Mouse (Mus musculus) intestine, postnatal 0 days (tissue): ENCODE results near the gene Rcvrn. TPM values are rescaled to one million over a fixed set of nuclear protein-coding genes. Genes with fewer than 3 reads are reported as not detected.

Experiments used
- ATAC-seq: fragments of 200-750 bp; cut with Nextera tagmentation; 2 replicates; pipeline ENCODE4 v1.8.0; 2017; ENCODE audit warnings: mild to moderate bottlenecking, moderate TSS enrichment, moderate library complexity
- H3K27ac ChIP-seq: fragments of 300-500 bp; sonication (generic); 2 replicates; pipeline ENCODE4 v1.5.1; 2014; ENCODE audit warnings: mild to moderate bottlenecking, low read depth, low read length, moderate library complexity
- H3K27me3 ChIP-seq: fragments of 300-500 bp; sonication (generic); replicated peaks from 2 replicates; pipeline ENCODE4 v1.6.1; 2014; ENCODE audit warnings: low read length, mixed read lengths; ENCODE audit not compliant: control insufficient read depth, insufficient read depth
- H3K36me3 ChIP-seq: fragments of 300-500 bp; sonication (generic); 2 replicates; pipeline ENCODE4 v1.6.1; 2014; ENCODE audit warnings: mild to moderate bottlenecking, moderate library complexity; ENCODE audit not compliant: control insufficient read depth, insufficient read depth
- H3K4me1 ChIP-seq: fragments of 300-500 bp; sonication (generic); replicated peaks from 2 replicates; pipeline ENCODE4 v1.6.1; 2014; ENCODE audit warnings: antibody characterized with exemption, low read length, mixed read lengths; ENCODE audit not compliant: control insufficient read depth, insufficient read depth
- H3K4me2 ChIP-seq: fragments of 300-500 bp; sonication (generic); replicated peaks from 2 replicates; pipeline ENCODE4 v1.6.1; 2014; ENCODE audit warnings: low read depth, mild to moderate bottlenecking, moderate library complexity
- H3K4me3 ChIP-seq: fragments of 300-500 bp; sonication (generic); 2 replicates; pipeline ENCODE4 v1.5.1; 2014; ENCODE audit warnings: low read depth, low read length
- H3K9ac ChIP-seq: fragments of 300-500 bp; sonication (generic); 2 replicates; pipeline ENCODE4 v1.6.1; 2014; ENCODE audit warnings: mild to moderate bottlenecking, low read depth, low read length
- H3K9me3 ChIP-seq: fragments of 300-500 bp; sonication (generic); 2 replicates; pipeline ENCODE4 v1.6.1; 2016; ENCODE audit warnings: mixed run types; ENCODE audit not compliant: control insufficient read depth
- CTCF ChIP-seq: sonication (generic); IDR thresholded peaks from 2 replicates; pipeline ENCODE4 v1.5.1; 2016; ENCODE audit warnings: low read depth, mild to moderate bottlenecking, control low read depth, antibody characterized with exemption, moderate library complexity
- WGBS: fragments of 180-500 bp; shearing (Covaris S2); extraction: QIAGEN DNeasy Blood & Tissue Kit; methylation state at CpG from one replicate; pipeline ENCODE4 v1.1.7; 2014; 5-methylcytosine and 5-hydroxymethylcytosine counted together
- polyA plus RNA-seq: library from polyadenylated mRNA; unstranded; fragments of >200 nt; fragmentation: Nextera tagmentation; extraction: Ambion mirVana; gene quantifications from 2 replicates; pipeline ENCODE4 v1.2.1, GENCODE M21; 2015

The Rcvrn gene
- polyA plus RNA-seq, 1 experiment from 2014 or later: not detected

DNA sequence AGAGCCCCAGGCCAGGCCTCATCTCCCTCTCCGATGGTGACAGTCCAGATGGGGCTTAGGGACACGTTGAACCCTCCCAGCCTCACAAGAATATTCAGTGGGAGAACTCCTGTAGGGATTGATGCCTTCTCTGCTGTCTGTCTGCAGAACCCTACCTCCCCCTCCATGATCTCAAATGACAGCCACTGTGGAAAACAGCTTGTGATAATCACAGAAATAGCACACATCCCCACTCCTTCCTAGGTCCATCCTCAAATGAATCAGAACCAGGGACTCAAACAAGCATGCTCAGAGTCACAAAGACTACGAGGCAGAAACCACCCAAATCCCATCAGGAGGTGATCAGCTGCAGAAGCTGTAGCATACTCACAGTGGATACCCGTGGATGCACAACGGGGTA, 29.0 kb upstream of the Rcvrn start:
- H3K9me3 ChIP-seq: no peaks in the 10 kb centered on the region
- H3K4me1 ChIP-seq: no peaks in the 10 kb centered on the region
- H3K27me3 ChIP-seq: no peaks in the 10 kb centered on the region
- no peak overlapping the region for H3K9ac ChIP-seq
- H3K36me3 ChIP-seq: no peaks in the 10 kb centered on the region
- H3K4me2 ChIP-seq: no peak overlapping the region
- H3K4me3 ChIP-seq: no peak overlapping the region
- ATAC-seq: no peak
- H3K27ac ChIP-seq: no peak overlapping the region
- no peak for TF ChIP-seq CTCF
- WGBS: 83% methylated on average over 5 of the region's 5 CpGs

DNA sequence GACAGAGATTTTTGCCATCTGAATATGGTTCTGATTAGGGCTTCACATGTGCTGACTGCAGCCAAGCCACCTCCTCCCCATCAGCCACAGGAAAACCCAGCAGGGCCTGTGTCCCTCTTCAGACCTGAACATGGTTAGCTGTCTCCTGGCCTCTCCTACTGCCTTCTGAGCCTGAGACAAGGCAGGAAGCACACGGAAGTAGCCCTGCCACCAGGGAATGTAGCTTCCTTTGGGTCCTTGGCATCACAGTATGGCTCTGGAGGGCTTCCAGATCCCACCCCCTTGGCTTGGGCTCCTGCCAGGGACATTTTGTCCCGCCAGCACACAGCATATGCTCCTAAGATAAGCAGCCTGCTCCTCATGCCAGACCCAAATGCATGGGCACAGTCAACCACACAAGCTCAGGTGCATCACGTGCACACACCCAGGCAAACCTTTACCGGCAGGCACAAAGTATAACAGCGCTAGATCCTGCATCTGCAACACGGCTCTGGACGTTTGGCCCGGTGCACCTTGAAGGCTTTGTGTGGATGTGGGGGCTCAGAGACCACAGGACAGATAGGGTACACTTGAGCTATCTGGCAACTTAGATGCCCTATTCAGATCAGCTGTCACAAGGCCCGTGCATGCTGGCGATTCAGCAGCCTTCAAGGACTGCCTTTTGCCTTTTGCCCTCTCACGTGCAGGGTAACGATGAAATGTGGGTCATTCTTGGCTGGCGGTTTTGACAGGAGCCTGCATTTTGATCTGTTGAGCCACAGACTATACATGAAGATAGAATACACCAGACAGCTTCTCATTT, 27.4 kb upstream of the Rcvrn start:
- no peaks in the 10 kb centered on the region for H3K9me3 ChIP-seq
- H3K36me3 ChIP-seq: no peaks in the 10 kb centered on the region
- no peak for TF ChIP-seq CTCF
- no peak overlapping the region for H3K4me3 ChIP-seq
- H3K4me1 ChIP-seq: no peaks in the 10 kb centered on the region
- no peak for ATAC-seq
- no peak overlapping the region for H3K9ac ChIP-seq
- H3K27me3 ChIP-seq: no peaks in the 10 kb centered on the region
- H3K4me2 ChIP-seq: no peak overlapping the region
- no peak overlapping the region for H3K27ac ChIP-seq
- 83% methylated on average over 13 of the region's 13 CpGs for WGBS

DNA sequence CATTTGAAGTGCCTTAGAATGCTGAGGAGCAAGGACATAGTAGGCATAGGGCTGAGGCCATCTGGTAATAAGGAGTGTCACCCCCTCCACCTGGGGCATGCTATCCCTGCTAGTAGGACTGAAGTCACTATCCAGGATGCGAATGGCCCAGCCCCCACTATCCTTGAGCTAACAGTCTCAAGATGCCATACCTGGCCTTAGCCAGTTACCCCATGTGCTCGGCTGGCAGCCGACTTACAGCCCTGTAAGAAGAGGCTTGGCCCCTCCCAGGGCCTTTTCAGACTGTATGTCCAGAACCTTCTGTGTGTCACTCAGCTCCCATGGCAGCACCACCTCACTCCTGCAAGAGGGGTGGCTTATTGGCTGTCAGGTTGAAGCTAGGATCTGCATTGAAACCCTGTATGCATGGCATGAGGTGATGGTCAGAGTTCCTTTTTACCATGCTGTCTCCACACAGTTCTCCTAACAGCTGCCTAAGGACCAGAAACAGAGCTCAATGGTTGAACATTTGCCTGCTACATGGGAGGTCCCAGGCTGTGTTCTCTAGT, 26.6 kb upstream of the Rcvrn start:
- H3K27ac ChIP-seq: no peak overlapping the region
- TF ChIP-seq CTCF: no peak
- ATAC-seq: no peak
- H3K4me2 ChIP-seq: no peak overlapping the region
- no peak overlapping the region for H3K4me3 ChIP-seq
- no peaks in the 10 kb centered on the region for H3K9me3 ChIP-seq
- no peaks in the 10 kb centered on the region for H3K4me1 ChIP-seq
- H3K9ac ChIP-seq: no peak overlapping the region
- WGBS: 95% methylated on average over 3 of the region's 3 CpGs
- no peaks in the 10 kb centered on the region for H3K27me3 ChIP-seq
- no peaks in the 10 kb centered on the region for H3K36me3 ChIP-seq

DNA sequence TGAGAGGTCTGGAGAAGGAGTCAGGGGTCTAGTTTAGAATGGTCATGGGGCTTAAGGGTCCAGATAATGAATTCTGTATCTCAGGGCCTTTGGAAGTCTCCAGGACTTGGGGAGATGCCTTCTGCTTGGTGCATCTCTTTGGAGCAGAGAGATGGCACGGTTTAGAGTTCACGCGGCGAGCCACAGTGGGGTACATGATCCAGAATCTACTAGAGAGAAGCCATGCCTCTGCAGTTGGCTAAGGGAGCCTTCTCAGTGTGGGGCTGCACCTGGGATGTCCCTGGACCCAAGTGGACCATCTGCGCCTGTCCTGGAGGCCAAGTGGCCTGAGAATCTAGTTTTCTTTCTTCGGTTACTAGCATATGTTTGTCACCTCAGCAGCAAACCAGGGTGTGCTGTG, 25.1 kb upstream of the Rcvrn start:
- Histone ChIP-seq H3K27ac (no peak overlapping the region), H3K4me2 (no peak overlapping the region), H3K36me3 (no peaks in the 10 kb centered on the region), H3K4me3 (no peak overlapping the region), H3K9ac (no peak overlapping the region), H3K9me3 (no peaks in the 10 kb centered on the region), H3K4me1 (no peaks in the 10 kb centered on the region), H3K27me3 (no peaks in the 10 kb centered on the region)
- no peak for TF ChIP-seq CTCF
- WGBS: 94% methylated on average over 6 of the region's 6 CpGs
- ATAC-seq: no peak

DNA sequence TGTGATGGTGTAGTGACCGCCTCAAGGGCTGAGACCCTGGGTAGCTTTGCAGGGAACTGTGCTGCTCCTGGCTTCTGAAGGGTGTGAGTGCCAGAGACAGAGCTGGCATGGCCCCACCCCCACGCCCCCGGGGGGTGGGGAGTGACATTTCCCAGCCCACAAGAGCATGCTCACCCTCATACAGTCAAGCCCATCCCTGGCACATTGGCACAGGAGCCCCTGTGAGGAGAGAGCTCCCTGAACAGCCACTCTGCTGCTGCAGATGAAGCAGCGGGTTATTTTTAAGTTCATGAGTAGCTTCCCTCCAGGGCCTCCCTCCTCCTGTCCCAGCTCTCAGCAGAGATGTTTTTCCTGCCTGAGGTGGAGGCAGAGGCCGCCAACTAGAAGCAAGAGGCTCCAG, 23.0 kb upstream of the Rcvrn start:
- no peak for TF ChIP-seq CTCF
- Histone ChIP-seq H3K4me2 (no peak overlapping the region), H3K4me3 (no peak overlapping the region), H3K27me3 (no peaks in the 10 kb centered on the region), H3K27ac (no peak overlapping the region), H3K9ac (no peak overlapping the region), H3K36me3 (no peaks in the 10 kb centered on the region), H3K9me3 (no peaks in the 10 kb centered on the region), H3K4me1 (no peaks in the 10 kb centered on the region)
- no peak for ATAC-seq
- WGBS: 68% methylated on average over 5 of the region's 5 CpGs

DNA sequence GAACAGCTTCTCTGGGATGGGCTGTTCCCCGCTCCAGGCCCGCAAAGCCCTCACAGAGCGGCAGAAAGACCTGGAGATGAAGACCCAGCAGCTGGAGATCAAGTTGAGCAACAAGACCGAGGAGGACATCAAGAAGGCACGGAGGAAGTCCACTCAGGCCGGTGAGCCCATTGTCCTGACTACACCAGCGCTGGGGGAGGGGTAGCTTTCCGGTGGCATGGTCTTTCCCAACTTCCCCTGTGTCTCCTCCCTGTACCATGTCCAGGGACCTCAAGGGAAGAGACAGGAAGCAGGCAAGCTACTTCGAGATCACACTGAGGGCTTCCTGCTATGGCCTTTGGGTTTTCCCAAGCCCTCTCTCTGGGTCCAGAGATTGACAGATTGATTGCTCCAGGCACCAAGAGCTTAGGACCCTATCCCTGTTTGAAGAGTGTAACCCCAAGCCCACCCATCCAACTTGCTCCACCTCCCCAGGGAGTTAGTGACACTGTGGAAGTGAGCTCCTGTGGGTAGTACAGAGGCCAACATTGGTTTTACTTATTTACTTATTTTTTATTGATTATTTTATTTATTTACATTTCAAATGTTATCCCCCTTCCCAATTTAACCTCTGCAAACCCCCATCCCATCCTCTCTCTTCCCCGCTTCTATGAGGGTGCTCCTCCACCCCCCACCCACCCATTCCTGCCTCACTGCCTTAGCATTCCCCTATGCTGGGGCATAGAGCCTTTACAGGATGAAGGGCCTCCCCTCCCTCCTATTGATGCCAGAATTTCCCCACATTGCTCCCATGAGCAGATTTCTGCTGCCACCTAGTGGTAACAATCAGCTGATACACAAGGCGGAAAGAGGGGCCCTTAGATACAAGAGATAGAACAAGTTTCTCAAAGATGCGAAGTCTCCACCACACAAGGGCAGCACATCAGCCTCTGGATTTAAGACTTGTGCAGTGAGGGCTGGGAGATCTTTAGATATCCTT, 19.3 kb upstream of the Rcvrn start:
- 62% methylated on average over 11 of the region's 12 CpGs for WGBS
- no peaks in the 10 kb centered on the region for H3K9me3 ChIP-seq
- no peak overlapping the region for H3K4me2 ChIP-seq

More for the DNA sequence above, 19.3 kb upstream of the Rcvrn start:
- Histone ChIP-seq H3K27ac (no peak overlapping the region), H3K27me3 (no peaks in the 10 kb centered on the region), H3K36me3 (no peaks in the 10 kb centered on the region), H3K4me3 (no peak overlapping the region), H3K4me1 (no peaks in the 10 kb centered on the region), H3K9ac (no peak overlapping the region)
- TF ChIP-seq CTCF: peak; percentile 90
- 0 out of 2 replicates have a peak, but pooled peaks have one; percentile 25 for ATAC-seq
